Mouse (Mus musculus) stomach, embryonic 16.5 days (tissue): ENCODE data around the gene Arrdc5. TPM values are rescaled to one million over a fixed set of nuclear protein-coding genes. Genes with fewer than 3 reads are reported as not detected.
"Not testable (repeated sequence)": the region's sequence is repeated elsewhere in the genome, so short reads cannot be mapped to it uniquely, and the experiment has no call there.

Experiments
- ATAC-seq: fragments of 200-750 bp; cut with Nextera tagmentation; 2 replicates; pipeline ENCODE4 v1.8.0; 2017; ENCODE audit warnings: moderate number of reproducible peaks, moderate TSS enrichment; ENCODE audit not compliant: insufficient read depth, low FRiP score
- H3K27ac ChIP-seq: fragments of 300-500 bp; sonication (generic); 2 replicates; pipeline ENCODE4 v1.5.1; 2014; ENCODE audit warnings: low read length
- H3K27me3 ChIP-seq: fragments of 300-500 bp; sonication (generic); 2 replicates; pipeline ENCODE4 v1.6.1; 2014; ENCODE audit warnings: low read length, control low read depth, mixed read lengths; ENCODE audit not compliant: control insufficient read depth, insufficient read depth
- H3K36me3 ChIP-seq: fragments of 300-500 bp; sonication (generic); 2 replicates; pipeline ENCODE4 v1.6.1; 2014; ENCODE audit warnings: low read length; ENCODE audit not compliant: control insufficient read depth, insufficient read depth
- H3K4me1 ChIP-seq: fragments of 300-500 bp; sonication (generic); 2 replicates; pipeline ENCODE4 v1.6.1; 2014; ENCODE audit warnings: low read length, control low read depth, mixed read lengths; ENCODE audit not compliant: control insufficient read depth, insufficient read depth
- H3K4me2 ChIP-seq: fragments of 300-500 bp; sonication (generic); 2 replicates; pipeline ENCODE4 v1.6.1; 2014; ENCODE audit warnings: low read depth, low read length, mixed read lengths
- H3K4me3 ChIP-seq: fragments of 300-500 bp; sonication (generic); replicated peaks from 2 replicates; pipeline ENCODE4 v1.5.1; 2014; ENCODE audit warnings: mild to moderate bottlenecking, low read length
- H3K9ac ChIP-seq: fragments of 300-500 bp; sonication (generic); 2 replicates; pipeline ENCODE4 v1.6.1; 2014; ENCODE audit warnings: low read length
- H3K9me3 ChIP-seq: fragments of 300-500 bp; sonication (generic); replicated peaks from 2 replicates; pipeline ENCODE4 v1.6.1; 2016; ENCODE audit warnings: low read length, control low read depth; ENCODE audit not compliant: control insufficient read depth
- WGBS: fragments of 180-500 bp; shearing (Covaris S2); extraction: QIAGEN DNeasy Blood & Tissue Kit; methylation state at CpG from one replicate; pipeline ENCODE4 v1.1.7; 2014; 5-methylcytosine and 5-hydroxymethylcytosine counted together
- polyA plus RNA-seq: library from polyadenylated mRNA; unstranded; fragments of >200 nt; fragmentation: Nextera tagmentation; extraction: Ambion mirVana; gene quantifications from 2 replicates; pipeline ENCODE4 v1.2.1, GENCODE M21; 2015

The Arrdc5 gene
- polyA plus RNA-seq, 1 experiment from 2014 or later, result not detected

- H3K4me2 ChIP-seq, result no peak overlapping the region
- H3K9me3 ChIP-seq, result no peaks in the 10 kb centered on the region
- no peak overlapping the region for H3K9ac ChIP-seq
- ATAC-seq, result no peak
- no peaks in the 10 kb centered on the region for H3K27me3 ChIP-seq
- H3K4me1 ChIP-seq, result 0 out of 2 replicates have a peak, but pooled peaks cover 3% of the 10 kb centered on the region
- 52% methylated on average over 3 of the region's 3 CpGs for WGBS
- H3K4me3 ChIP-seq, result no peak overlapping the region
- H3K27ac ChIP-seq, result no peak overlapping the region
- H3K36me3 ChIP-seq, result peaks cover 5% of the 10 kb centered on the region
Measured at GRCm38 (mm10) chr17:56266271-56266670, 33.8 kb downstream of the Arrdc5 start.

GRCm38 (mm10) chr17:56265869-56266268 lies 34.2 kb downstream of the Arrdc5 start:
- H3K27me3 ChIP-seq, result no peaks in the 10 kb centered on the region
- H3K36me3 ChIP-seq, result 0 out of 2 replicates have a peak, but pooled peaks cover 2% of the 10 kb centered on the region
- no peak overlapping the region for H3K4me2 ChIP-seq
- H3K9me3 ChIP-seq, result no peaks in the 10 kb centered on the region
- 0 out of 2 replicates have a peak, but pooled peaks cover 3% of the 10 kb centered on the region for H3K4me1 ChIP-seq
- no peak overlapping the region for H3K27ac ChIP-seq
- H3K9ac ChIP-seq, result no peak overlapping the region
- WGBS, result 83% methylated on average over 3 of the region's 3 CpGs
- H3K4me3 ChIP-seq, result no peak overlapping the region
- no peak for ATAC-seq

- H3K4me3 ChIP-seq, result no peak overlapping the region
- H3K9me3 ChIP-seq, result no peaks in the 10 kb centered on the region
- H3K27me3 ChIP-seq, result no peaks in the 10 kb centered on the region
- no peak overlapping the region for H3K4me2 ChIP-seq
- H3K36me3 ChIP-seq, result no peaks in the 10 kb centered on the region
- H3K27ac ChIP-seq, result no peak overlapping the region
- no peak for ATAC-seq
- WGBS, result 88% methylated on average over 4 of the region's 4 CpGs
- peaks cover 7% of the 10 kb centered on the region; the same call in 1 of the 2 replicates for H3K4me1 ChIP-seq
- H3K9ac ChIP-seq, result no peak overlapping the region
Measured at GRCm38 (mm10) chr17:56265011-56265410, 35.1 kb downstream of the Arrdc5 start.

- ATAC-seq, result peak; percentile 67
- H3K9me3 ChIP-seq, result no peaks in the 10 kb centered on the region
- no peak overlapping the region for H3K4me2 ChIP-seq
- no peak overlapping the region for H3K4me3 ChIP-seq
- no peak overlapping the region for H3K27ac ChIP-seq
- no peak overlapping the region; the same call in 1 of the 2 replicates for H3K9ac ChIP-seq
- 18% methylated on average over 8 of the region's 8 CpGs for WGBS
- H3K4me1 ChIP-seq, result peaks cover 16% of the 10 kb centered on the region
- peaks cover 7% of the 10 kb centered on the region; the same call in 1 of the 2 replicates for H3K36me3 ChIP-seq
- H3K27me3 ChIP-seq, result no peaks in the 10 kb centered on the region
Measured at GRCm38 (mm10) chr17:56264020-56264419, 36.1 kb downstream of the Arrdc5 start.

GRCm38 (mm10) chr17:56262645-56263094 lies 37.4 kb downstream of the Arrdc5 start:
- Histone ChIP-seq H3K36me3 (peaks cover 7% of the 10 kb centered on the region; the same call in 1 of the 2 replicates), H3K9me3 (no peaks in the 10 kb centered on the region), H3K27me3 (no peaks in the 10 kb centered on the region), H3K4me2 (no peak overlapping the region), H3K9ac (peak overlapping the region; percentile 17; the same call in 1 of the 2 replicates), H3K4me1 (peaks cover 28% of the 10 kb centered on the region), H3K27ac (no peak overlapping the region), H3K4me3 (no peak overlapping the region)
- ATAC-seq, result no peak
- WGBS, result 68% methylated on average over 3 of the region's 3 CpGs

GRCm38 (mm10) chr17:56261166-56261565 lies 38.9 kb downstream of the Arrdc5 start:
- no peak overlapping the region for H3K4me3 ChIP-seq
- H3K9me3 ChIP-seq, result no peaks in the 10 kb centered on the region
- no peak for ATAC-seq
- H3K4me1 ChIP-seq, result peaks cover 31% of the 10 kb centered on the region
- WGBS, result 72% methylated on average over 3 of the region's 3 CpGs
- no peak overlapping the region for H3K9ac ChIP-seq
- no peak overlapping the region for H3K4me2 ChIP-seq
- no peaks in the 10 kb centered on the region for H3K27me3 ChIP-seq
- no peak overlapping the region for H3K27ac ChIP-seq
- H3K36me3 ChIP-seq, result peaks cover 7% of the 10 kb centered on the region; the same call in 1 of the 2 replicates

- 87% methylated on average over 10 of the region's 10 CpGs for WGBS
- peaks cover 7% of the 10 kb centered on the region; the same call in 1 of the 2 replicates for H3K36me3 ChIP-seq
Measured at GRCm38 (mm10) chr17:56259301-56260037, 40.6 kb downstream of the Arrdc5 start.

GRCm38 (mm10) chr17:56258812-56259211 lies 41.3 kb downstream of the Arrdc5 start:
- not testable (repeated sequence) for H3K9me3 ChIP-seq, H3K27me3 ChIP-seq, H3K36me3 ChIP-seq, ATAC-seq, H3K4me3 ChIP-seq, H3K27ac ChIP-seq
- 53% methylated on average over 2 of the region's 2 CpGs for WGBS
- 0 out of 2 replicates have a peak overlapping the region, but pooled peaks have one; percentile 29 for H3K9ac ChIP-seq
- peak overlapping the region; percentile 2; the same call in 1 of the 2 replicates for H3K4me2 ChIP-seq
- H3K4me1 ChIP-seq, result peaks cover 35% of the 10 kb centered on the region

More at GRCm38 (mm10) chr17:56259301-56260037, 40.6 kb downstream of the Arrdc5 start:
- H3K4me1 ChIP-seq, result peaks cover 35% of the 10 kb centered on the region
- H3K9me3 ChIP-seq, result no peaks in the 10 kb centered on the region
- H3K27me3 ChIP-seq, result no peaks in the 10 kb centered on the region
- peak overlapping the region; percentile 26; the same call in 1 of the 2 replicates for H3K9ac ChIP-seq
- peak overlapping the region; percentile 2; the same call in 1 of the 2 replicates for H3K4me2 ChIP-seq
- no peak overlapping the region for H3K4me3 ChIP-seq
- no peak for ATAC-seq
- H3K27ac ChIP-seq, result no peak overlapping the region

- H3K4me2 ChIP-seq, H3K9me3 ChIP-seq, H3K27ac ChIP-seq, H3K36me3 ChIP-seq, H3K9ac ChIP-seq, H3K4me3 ChIP-seq, H3K27me3 ChIP-seq, ATAC-seq: not testable (repeated sequence)
- peaks cover 35% of the 10 kb centered on the region for H3K4me1 ChIP-seq
- 94% methylated on average over 19 of the region's 19 CpGs for WGBS
Measured at GRCm38 (mm10) chr17:56258269-56258668, 41.8 kb downstream of the Arrdc5 start.
